Mouse (Mus musculus) ovary, postnatal 14 days (tissue): Measurements from ENCODE around the gene Pom121l12.

ENCODE experiments used
- DNase-seq: peaks from one replicate; pipeline ENCODE4 v3.0.0; 2022; ENCODE audit warnings: low spot score

The Pom121l12 gene

GRCm38 (mm10) chr11:14598976-14599375, at the start of gene Pom121l12:
TSS of gene Pom121l12 (plus strand) at chr11:14599276.
- DNase-seq, result no peak

- DNase-seq, result no peak
These were observed 12.8 kb downstream of the Pom121l12 start for GRCm38 (mm10) chr11:14611859-14612258.
